Mouse (Mus musculus): ENCODE measurements around the gene Slco1c1. TPM values are rescaled to one million over a fixed set of nuclear protein-coding genes. Genes with fewer than 3 reads are reported as not detected.

Slco1c1 gene
- polyA plus RNA-seq, 1 experiment: 0.08 TPM

DNA sequence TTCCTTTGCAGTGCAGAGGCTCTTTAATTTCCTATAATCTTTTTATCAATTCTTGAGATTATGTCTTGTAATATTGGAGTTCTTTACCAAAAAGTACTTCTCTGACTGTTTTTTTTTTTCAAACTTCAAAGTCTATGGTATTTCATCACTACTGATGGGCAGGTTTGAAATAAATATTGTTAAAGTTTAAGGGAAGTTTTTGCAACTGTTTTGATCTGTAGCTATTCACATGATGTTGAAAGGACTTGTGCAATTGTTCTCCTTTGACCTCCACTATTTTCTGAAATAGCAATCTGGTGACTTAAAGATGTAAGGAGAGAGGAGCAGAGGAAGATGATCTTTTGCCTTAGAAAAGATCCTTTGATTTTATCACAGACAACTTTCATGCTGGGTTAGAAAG lies 89.8 kb downstream of the Slco1c1 start:
- DNase-seq: no peak
- Histone ChIP-seq H3K36me3 (ENCODE audit: control insufficient read depth, insufficient read depth, low read length) (no peaks in the 10 kb centered on the region), H3K27me3 (replicated peaks; ENCODE audit: control insufficient read depth, insufficient read depth, low read length) (no peaks in the 10 kb centered on the region), H3K4me3 (ENCODE audit: insufficient read depth, low read depth, low read length) (no peak overlapping the region), H3K4me1 (ENCODE audit: control insufficient read depth, insufficient read depth, low read length) (no peaks in the 10 kb centered on the region), H3K27ac (ENCODE audit: insufficient read depth, low read depth, low read length) (no peak overlapping the region)
- TF ChIP-seq POLR2A (IDR thresholded peaks at IDR 0.05; ENCODE audit: low read depth, low read length): no peak

DNA sequence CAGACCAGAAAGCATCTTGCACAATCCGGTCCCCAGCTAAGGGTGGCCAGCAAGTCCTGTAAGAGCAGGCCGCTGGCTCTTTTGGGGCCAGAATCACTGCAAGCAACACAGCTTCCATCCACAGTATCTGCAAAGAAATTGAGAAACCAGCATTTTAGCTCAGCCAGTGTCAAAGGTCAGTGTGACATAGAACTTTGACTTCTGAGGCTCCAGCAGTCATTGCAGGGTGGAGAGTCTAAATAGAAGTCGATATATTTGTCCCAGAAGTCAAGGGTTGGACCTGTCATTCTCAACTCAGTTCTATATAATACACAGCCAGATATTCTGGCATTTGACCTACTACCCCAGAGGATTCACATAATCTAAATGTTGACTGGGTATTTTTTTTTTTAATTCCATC lies 91.2 kb downstream of the Slco1c1 start:
- Histone ChIP-seq H3K27me3 (replicated peaks; ENCODE audit: control insufficient read depth, insufficient read depth, low read length) (no peaks in the 10 kb centered on the region), H3K27ac (ENCODE audit: insufficient read depth, low read depth, low read length) (no peak overlapping the region), H3K4me3 (ENCODE audit: insufficient read depth, low read depth, low read length) (no peak overlapping the region), H3K36me3 (ENCODE audit: control insufficient read depth, insufficient read depth, low read length) (no peaks in the 10 kb centered on the region), H3K4me1 (ENCODE audit: control insufficient read depth, insufficient read depth, low read length) (no peaks in the 10 kb centered on the region)
- 81% methylated on average over 3 of the region's 3 CpGs for WGBS
- no peak for TF ChIP-seq CTCF (conservative IDR thresholded peaks at IDR 0.05; ENCODE audit: insufficient read depth, insufficient read length, low read depth, low read length)
- no peak for TF ChIP-seq POLR2A (IDR thresholded peaks at IDR 0.05; ENCODE audit: low read depth, low read length)
- DNase-seq: peak; percentile 13

Other genes starting within 250 kb of the Slco1c1 start
- gene Slco1b2, start 105.2 kb downstream of the Slco1c1 start, polyA plus RNA-seq (2012; rRNA removed): 0.06 TPM in 1 of 2 replicates, not detected in the other
- not detected in 2 replicates for gene Gm5724, start 249.4 kb downstream of the Slco1c1 start, polyA plus RNA-seq (2012; rRNA removed)